Mouse (Mus musculus): Measurements from ENCODE around the gene Gm8122.
"Not testable (repeated sequence)": the region's sequence is repeated elsewhere in the genome, so short reads cannot be mapped to it uniquely, and the experiment has no call there.

The Gm8122 gene

DNA sequence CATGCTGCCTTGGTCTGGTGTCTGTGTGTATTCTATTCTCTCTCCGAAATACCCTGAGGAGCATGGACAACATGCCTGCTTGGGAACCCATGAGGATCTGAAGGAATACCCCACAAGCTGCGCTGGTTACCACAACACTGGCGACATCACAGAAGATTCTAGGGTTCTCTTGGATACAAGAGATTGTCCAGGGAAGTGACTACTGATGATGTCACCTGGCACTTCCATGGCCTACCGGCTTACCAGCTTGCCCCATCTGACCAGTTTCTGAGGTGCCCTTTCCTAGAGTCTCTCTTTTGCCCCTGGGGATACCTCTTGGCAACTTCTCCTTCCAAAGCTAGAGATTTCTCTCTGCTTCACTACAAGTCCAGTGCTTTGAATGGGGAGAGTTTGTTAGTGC is at the start of gene Gm8122:
TSS of gene Gm8122 (minus strand) at position 101 of the 400 bp plus-strand sequence.
- not testable (repeated sequence) for DNase-seq

GRCm38 (mm10) chr14:43278681-43279080 is 43.6 kb upstream of the Gm8122 start:
- not testable (repeated sequence) for DNase-seq

GRCm38 (mm10) chr14:43278146-43278545 is 43.0 kb upstream of the Gm8122 start:
- not testable (repeated sequence) for DNase-seq

GRCm38 (mm10) chr14:43277468-43277867 is 42.4 kb upstream of the Gm8122 start:
- DNase-seq = not testable (repeated sequence)

DNA sequence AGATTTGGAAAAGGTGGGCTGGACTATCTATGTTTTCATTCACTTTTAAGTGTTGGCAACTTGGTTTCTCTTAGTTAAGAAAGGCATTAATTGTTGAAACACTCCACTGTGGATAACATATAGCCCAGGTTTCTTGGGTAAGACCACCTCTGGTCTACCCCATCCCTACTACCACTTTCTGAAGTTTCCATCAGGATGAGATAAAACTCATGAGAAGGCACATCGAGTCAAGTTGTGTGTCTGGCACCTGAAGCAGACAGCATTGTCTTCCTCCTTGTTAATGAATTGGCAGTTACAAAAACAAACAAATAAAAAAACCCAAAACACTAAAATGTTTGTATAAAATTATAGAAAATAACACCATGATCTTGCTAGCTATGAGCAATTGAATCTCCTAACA is 40.6 kb upstream of the Gm8122 start:
- not testable (repeated sequence) for DNase-seq

GRCm38 (mm10) chr14:43274986-43275511 is 39.9 kb upstream of the Gm8122 start, which contains the start of gene Gm9732:
Gene Gm9732, plus strand, starts transcription at chr14:43275036.
- not testable (repeated sequence) for DNase-seq

GRCm38 (mm10) chr14:43273161-43273560 is 38.1 kb upstream of the Gm8122 start:
- DNase-seq = not testable (repeated sequence)

GRCm38 (mm10) chr14:43269211-43269610 is 34.1 kb upstream of the Gm8122 start:
- not testable (repeated sequence) for DNase-seq

GRCm38 (mm10) chr14:43268521-43269084 is 33.5 kb upstream of the Gm8122 start:
- DNase-seq = not testable (repeated sequence)

- not testable (repeated sequence) for DNase-seq
These were observed 28.3 kb upstream of the Gm8122 start for GRCm38 (mm10) chr14:43263421-43263820.

DNA sequence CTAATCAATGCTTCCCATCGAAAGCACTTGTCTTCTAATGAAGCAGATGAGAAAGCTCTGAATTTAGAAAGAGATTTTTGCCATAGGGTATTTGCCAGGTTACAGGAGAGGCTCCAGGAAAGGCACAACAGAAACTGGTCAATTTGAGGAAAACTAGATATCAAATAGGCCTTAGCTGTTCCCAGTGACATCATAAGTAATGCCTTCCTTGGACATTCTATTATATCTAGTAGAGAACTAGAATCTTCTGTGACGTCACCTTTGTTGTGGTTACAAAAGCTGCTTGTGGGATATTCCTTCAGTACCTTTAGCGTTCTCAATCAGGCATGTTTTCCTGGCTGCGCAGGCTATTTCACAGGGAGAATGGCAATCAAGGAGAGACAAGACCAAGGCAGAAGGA is 23.2 kb upstream of the Gm8122 start, which contains the start of gene Gm8126:
TSS of gene Gm8126 (plus strand) at position 301 of the 400 bp plus-strand sequence.
- DNase-seq = not testable (repeated sequence)

DNA sequence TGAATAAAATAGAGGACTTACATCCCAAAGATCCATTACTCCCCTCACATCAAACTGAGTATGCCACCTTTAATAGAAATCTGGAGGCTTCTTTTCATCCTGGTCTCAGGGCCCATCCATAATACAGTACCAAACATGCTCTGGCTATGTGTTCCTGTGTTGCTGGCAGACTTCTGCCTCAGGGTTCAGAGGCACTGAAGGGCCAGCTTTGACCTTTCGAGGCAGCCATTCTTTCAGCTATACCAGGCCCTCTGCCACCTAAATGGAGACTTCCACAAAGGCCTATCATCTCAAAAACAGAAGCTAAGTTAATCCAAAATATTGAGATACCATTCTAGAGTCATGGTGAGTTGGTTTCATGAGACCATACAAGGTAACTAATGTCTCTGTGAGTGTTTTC is 21.4 kb upstream of the Gm8122 start:
- DNase-seq = not testable (repeated sequence)

GRCm38 (mm10) chr14:43250549-43251253 is 15.6 kb upstream of the Gm8122 start:
- DNase-seq = not testable (repeated sequence)

DNA sequence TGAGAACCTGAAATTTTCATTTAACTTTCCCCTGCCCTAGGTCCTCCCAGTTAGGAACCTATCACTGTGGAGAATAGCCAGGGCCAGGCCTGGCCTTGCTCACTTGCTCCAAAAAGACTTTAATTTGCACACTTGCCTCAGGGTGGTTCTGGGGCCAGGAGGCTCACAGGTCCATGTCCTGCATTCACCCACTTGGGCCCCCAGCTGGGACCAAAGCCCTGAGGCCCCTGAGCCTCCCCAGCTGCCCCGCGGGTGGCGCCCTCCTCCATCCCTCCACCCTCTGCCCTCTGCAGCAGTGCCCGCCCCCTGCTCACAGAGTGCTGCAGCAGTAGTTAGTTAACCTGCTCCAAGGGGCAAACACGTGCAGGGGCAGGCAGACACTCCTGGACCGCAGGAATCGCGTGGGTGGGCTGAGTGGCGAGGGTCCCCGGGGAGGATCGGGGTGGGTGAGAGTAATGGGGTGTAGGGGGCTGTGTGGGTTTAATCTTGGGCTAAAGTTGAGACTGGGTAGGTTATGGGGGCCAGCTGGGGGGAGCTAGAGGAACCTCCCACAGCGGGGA is 14.6 kb upstream of the Gm8122 start:
- not testable (repeated sequence) for DNase-seq

- DNase-seq = not testable (repeated sequence)
These were observed 2.7 kb upstream of the Gm8122 start for GRCm38 (mm10) chr14:43237769-43238168.
